Mouse (Mus musculus): ENCODE data around the gene Barhl1. TPM values are rescaled to one million over a fixed set of nuclear protein-coding genes. Genes with fewer than 3 reads are reported as not detected.

Barhl1 gene
- polyA plus RNA-seq, 1 experiment, result 45.9 TPM

GRCm38 (mm10) chr2:28859303-28859702 is 57.2 kb downstream of the Barhl1 start:
- no peak for TF ChIP-seq POLR2A (IDR thresholded peaks at IDR 0.05; ENCODE audit: borderline replicate concordance, extremely low read depth, insufficient read depth, insufficient read length, poor library complexity, severe bottlenecking)
- TF ChIP-seq CTCF (IDR thresholded peaks at IDR 0.05; ENCODE audit: borderline replicate concordance, extremely low read depth, insufficient read depth, insufficient read length), result no peak
- no peak for DNase-seq (ENCODE audit: low read depth)

Other genes with a start within 250 kb of the Barhl1 start
- 1.5 and 2.4 TPM in 2 replicates for gene Spaca9, start 216.9 kb downstream of the Barhl1 start, polyA plus RNA-seq (2012; rRNA removed)
- 1.3 and 1.5 TPM in 2 replicates for gene Ak8, start 216.5 kb downstream of the Barhl1 start, polyA plus RNA-seq (2012; rRNA removed)
- 20.2 and 30.9 TPM in 2 replicates for gene Gtf3c4, start 76.3 kb downstream of the Barhl1 start, polyA plus RNA-seq (2012; rRNA removed)
- gene Ddx31, start 76.3 kb downstream of the Barhl1 start, polyA plus RNA-seq (2012; rRNA removed), result 13.0 and 14.6 TPM in 2 replicates
- gene Cfap77, start 138.4 kb upstream of the Barhl1 start, polyA plus RNA-seq (2012; rRNA removed), result 0.79 and 1.8 TPM in 2 replicates
- 16.5 and 16.6 TPM in 2 replicates for gene Ttf1, start 143.6 kb upstream of the Barhl1 start, polyA plus RNA-seq (2012; rRNA removed)
- 15.0 and 20.3 TPM in 2 replicates for gene Setx, start 207.5 kb upstream of the Barhl1 start, polyA plus RNA-seq (2012; rRNA removed)